Mouse (Mus musculus) urinary bladder, postnatal 10 days (tissue): ENCODE results near the gene Coil.

Experiments
- DNase-seq: peaks from one replicate; pipeline ENCODE4 v3.0.0; 2022; ENCODE audit warnings: low spot score

Gene Coil

DNA sequence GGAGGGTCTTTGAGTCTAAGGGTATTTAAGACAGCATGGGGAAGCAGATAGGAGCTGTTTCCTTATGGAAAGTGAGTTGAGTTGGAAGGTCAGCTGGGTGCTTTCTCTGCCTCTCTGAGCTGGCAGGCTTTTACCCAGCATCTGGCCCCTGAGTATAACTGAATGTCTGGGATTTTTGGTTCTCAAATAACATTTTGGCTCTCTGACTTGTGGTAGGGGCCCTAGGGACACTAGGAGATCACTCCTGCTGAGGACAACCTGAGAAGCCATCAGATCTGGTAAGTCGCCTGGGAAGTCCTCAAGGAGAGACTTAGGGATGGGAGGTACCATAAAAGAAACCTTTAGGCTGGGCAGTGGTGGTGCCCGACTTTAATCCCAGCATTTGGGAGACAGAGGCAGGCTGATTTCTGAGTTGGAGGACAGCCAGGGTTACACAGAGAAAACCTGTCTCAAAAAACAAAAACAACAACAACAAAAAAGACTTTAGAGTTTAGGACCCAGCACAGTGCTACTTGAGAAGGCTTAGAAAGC, at the start of gene Coil:
Gene Coil (plus strand): TSS at position 51 of the 531 bp plus-strand sequence.
- no peak for DNase-seq

- DNase-seq: no peak
Observed at GRCm38 (mm10) chr11:88926566-88926965, 43.5 kb upstream of the Coil start.

- no peak for DNase-seq
Observed at GRCm38 (mm10) chr11:88931692-88932530, 38.1 kb upstream of the Coil start.

GRCm38 (mm10) chr11:88933030-88933429, 37.0 kb upstream of the Coil start:
- DNase-seq: no peak

DNA sequence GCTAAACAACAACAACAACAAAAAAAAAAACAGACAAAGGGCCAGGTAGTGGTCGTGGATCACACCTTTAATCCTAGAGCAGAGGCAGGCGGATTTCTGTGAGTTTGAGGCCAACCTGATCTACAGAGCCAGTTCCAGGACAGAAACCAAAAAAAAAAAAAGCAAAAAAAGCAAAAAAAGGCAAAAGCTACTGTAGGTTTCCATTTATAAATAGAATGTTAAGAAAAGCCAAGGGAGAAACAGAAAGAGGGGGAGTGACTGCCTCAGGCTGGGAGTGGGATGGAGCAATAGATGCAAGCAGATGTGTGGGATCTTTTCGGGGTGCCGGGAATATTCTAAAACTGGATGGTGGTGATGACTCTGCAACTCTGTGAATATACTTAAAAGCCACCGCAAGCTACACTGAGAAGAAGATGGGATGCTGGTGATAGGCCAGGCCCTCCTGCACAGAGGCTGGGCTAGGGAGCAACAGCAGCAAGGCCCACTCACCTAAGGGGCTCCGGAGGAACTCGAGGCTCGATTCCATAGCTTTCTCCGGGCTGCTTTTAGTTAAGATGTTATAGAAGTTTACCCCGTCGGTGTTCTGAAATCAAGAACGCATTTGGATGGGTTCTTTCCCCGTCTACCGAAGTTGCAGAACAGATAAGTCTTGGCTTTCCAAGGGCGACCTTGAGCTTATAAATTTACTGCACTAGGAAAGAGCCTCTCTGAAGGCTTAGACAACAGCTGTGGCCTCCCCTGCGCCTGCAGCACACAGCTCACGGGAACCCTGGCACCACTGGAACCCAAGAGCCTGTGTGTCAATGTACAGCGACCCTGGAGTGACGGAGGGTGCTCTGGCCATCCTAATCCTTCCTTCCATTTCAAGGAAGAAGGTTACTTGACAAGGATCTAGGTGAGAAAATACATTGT, 35.7 kb upstream of the Coil start:
- DNase-seq: no peak

- DNase-seq: no peak
Observed at GRCm38 (mm10) chr11:88937886-88938285, 32.2 kb upstream of the Coil start.

- DNase-seq: no peak
Observed at GRCm38 (mm10) chr11:88938770-88939169, 31.3 kb upstream of the Coil start.

GRCm38 (mm10) chr11:88939634-88940033, 30.4 kb upstream of the Coil start:
- no peak for DNase-seq

- DNase-seq: no peak
Observed at GRCm38 (mm10) chr11:88941489-88941888, 28.6 kb upstream of the Coil start.

DNA sequence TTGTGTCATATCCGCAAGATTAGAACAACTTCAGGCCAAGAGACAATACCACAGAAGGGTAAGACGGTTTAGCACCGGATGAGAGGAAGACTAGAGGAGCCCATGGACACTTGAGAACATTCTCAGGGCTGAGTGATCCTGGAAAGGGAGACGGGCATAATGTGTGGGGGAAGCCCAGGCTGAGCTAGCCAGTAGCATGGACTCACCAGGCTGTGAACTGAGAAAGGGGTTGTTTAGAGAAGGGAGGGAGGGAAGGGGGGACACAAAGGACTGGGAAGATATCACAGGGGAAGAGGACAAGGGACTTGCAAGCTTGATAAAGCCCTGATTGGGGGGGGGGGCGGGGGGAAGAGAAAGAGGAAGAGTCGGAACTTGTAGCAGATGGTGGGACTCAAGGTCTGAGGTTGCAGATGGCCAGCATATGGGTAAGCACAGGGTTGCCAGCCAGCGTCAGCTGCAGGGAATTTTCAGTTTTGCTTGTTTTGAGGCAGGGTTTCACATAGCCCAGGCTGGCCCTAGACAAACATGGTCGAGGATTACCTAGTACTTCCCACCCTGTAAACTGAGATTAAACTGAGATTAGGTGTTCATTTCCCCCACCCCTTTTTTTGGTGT, 24.0 kb upstream of the Coil start:
- no peak for DNase-seq

GRCm38 (mm10) chr11:88948896-88949295, 21.2 kb upstream of the Coil start:
- no peak for DNase-seq

- DNase-seq: no peak
Observed at GRCm38 (mm10) chr11:88949802-88950639, 20.0 kb upstream of the Coil start.

DNA sequence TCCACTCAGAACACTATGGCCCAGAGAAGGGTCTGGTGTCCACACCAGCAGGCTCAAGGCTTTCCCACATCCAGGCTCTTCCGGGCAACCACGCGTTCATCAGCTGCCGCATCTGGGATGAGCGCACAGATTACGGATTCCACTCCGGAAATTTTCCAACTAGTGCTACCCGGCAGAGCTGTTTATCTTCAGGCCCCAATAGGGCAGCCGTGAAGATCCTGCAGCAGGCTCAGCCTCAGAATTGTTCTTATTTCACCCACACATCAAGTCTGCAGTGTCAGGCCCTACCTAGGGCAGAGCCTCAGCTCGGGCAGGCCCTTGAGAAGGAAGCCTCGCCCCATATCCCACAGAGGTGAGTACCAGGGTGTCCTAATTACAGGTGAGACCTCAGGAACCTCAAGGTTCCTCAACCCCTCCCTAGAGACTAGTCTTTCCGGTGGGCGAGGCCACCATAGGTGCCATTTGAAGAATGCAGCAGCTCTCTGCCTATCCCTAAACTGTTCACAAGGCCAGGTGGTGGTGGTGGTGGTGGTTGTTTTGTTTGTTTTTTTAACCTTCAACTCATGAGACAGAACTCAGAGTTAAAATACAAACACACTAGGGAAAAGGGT, 19.3 kb upstream of the Coil start:
- DNase-seq: no peak

- DNase-seq: no peak
Observed at GRCm38 (mm10) chr11:88951576-88951975, 18.5 kb upstream of the Coil start.

DNA sequence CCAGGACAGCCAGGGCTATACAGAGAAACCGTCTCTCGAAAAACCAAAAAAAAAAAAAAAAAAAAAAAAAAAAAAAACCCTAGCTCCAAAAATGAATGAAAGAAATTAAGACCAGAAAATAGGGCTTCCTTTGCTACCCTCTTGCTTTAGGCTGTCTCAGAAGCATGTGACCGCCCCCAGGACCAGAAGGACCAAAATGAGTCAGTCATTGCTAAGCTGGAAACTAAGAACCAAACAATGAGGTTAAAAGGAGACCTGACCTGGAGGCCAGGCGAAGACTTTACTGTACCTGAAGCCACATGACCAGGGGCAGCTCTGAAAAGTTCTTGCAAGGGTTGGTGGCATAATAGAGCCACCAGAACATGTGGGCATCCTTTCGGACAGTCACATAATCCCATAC, 17.9 kb upstream of the Coil start:
- no peak for DNase-seq

- no peak for DNase-seq
Observed at GRCm38 (mm10) chr11:88953582-88953981, 16.5 kb upstream of the Coil start.

- DNase-seq: no peak
Observed at GRCm38 (mm10) chr11:88954803-88955202, 15.2 kb upstream of the Coil start.

DNA sequence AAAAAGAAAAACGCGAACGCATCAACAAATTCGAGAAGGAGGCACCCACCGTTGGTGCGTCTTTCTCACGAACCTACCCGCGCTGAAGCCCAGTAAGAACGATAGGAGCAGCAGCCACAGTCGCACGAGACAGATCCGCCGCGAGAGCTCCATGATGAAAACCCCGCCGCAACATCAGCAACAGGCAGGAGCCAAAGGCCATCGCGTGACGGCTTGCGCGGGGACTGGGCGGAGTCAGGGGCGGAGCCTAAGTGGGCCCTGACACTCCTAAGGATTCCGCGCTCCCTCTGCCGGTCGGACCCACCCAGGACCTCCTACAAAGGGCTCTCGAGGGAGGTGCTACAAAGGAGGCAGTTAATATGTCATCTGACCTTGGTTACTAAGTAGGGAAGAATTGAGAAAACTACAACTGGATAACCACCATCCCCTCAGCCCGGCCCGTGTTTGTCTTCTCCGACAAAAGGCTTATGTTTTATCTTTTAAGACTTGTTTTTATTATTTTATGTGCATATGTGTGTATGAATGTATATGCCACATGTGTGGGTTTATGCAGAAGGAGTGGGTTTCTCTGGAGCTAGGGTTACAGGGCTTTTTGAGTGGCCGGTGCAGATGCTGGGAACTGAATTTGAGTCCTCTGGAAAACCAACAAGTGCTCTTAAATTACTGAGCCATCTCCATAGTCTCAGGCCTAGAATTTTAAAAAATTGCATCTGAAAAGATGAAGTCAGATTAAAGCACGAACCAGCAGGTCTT, 14.7 kb upstream of the Coil start, which contains the start of gene Scpep1:
Gene Scpep1 (minus strand): TSS at position 249 of the 753 bp plus-strand sequence.
- DNase-seq: peak; percentile 88

DNA sequence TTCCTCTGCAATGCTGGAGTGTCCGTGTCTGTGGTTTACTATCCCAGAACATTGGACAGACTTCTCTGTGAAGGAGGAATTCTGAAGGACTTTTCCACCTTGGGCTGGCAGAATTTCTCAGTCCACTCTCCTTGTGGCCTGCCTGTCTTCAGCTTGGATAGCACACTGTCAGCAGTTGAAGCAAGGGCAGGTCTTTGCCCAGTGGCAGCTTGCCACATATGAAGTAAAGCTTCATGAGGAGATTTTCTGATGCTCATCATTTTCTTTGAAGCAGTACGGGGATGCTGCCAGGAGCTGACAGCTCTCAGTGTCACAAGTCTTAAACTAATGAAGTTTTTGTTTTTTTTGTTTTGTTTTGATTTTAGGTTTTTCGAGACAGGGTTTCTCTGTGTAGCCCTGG, 11.2 kb upstream of the Coil start:
- no peak for DNase-seq

GRCm38 (mm10) chr11:88966881-88967361, 3.1 kb upstream of the Coil start, which contains the start of gene Elobl:
Gene Elobl (minus strand): TSS chr11:88966931.
- no peak for DNase-seq
